Mouse (Mus musculus): ENCODE results near the gene Trim47. TPM values are rescaled to one million over a fixed set of nuclear protein-coding genes. Genes with fewer than 3 reads are reported as not detected.

Gene Trim47
- polyA plus RNA-seq, 1 experiment from 2014 or later, result 7.7 TPM

DNA sequence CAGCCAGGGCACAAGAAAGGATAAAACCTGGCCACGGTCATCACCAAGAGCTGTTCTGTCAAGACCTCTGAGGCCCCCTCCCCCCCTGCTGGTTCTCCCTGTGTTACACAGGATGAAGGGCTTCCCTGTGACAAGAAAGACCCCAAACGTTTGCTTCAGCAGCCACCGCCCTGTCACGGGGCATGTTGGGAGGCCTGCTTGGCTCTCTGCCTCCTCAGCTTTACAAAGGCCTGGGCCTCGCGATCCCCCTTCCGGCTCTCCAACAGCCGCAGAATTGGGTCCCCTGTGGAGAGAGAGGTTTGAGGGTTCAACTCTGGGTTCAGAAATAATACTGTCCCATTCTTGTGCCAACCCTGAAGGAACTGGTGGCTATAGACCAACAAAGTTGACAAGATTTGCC lies 64.5 kb downstream of the Trim47 start:
- Histone ChIP-seq H3K9me3 (no peaks in the 10 kb centered on the region), H3K4me2 (replicated peaks) (no peak overlapping the region), H3K4me3 (no peak overlapping the region), H3K27me3 (no peaks in the 10 kb centered on the region), H3K27ac (replicated peaks) (no peak overlapping the region), H3K9ac (replicated peaks) (no peak overlapping the region), H3K4me1 (no peaks in the 10 kb centered on the region), H3K36me3 (peaks cover 33% of the 10 kb centered on the region)
- ATAC-seq (replicated peaks), result no peak
- 27% methylated on average over 8 of the region's 8 CpGs for WGBS

DNA sequence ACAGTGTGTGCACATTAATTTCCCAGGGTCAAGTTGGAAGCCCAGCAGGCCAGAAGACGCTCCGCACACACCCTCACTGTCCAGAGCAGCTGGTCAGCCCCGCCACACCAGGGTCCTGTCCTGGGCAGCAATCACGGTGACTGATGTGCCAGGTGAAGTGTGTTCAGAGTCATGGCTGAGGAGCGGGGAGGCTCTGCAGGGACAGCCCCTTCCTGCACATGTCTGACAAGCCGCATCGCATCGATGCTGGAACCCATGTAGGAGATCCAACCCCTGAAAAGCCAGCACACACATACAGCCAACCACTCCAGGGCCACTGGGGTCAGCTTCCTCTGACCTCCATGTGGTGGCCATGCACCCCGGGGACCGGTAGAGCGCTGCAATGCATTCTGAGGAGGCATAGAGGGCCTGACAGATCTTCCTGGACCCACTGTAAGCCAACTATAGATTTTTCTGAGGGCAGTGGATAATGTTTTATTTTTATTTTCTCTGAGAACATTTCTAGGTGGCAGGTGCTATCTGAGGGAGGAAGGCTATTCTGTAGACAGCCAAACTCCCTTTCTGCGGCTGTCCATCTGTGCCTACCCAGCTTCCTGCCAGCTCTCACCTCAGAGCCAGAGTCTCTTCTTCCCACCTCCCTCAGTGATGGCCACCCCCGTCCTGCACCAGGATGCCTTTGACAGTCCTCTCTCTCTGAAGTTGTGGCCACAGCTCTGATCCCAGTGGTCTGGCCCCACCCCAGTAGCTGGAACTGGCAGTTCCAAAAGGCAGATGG lies 65.2 kb downstream of the Trim47 start:
- no peak for ATAC-seq (replicated peaks)
- 93% methylated on average over 13 of the region's 13 CpGs for WGBS
- H3K4me1 ChIP-seq, result no peaks in the 10 kb centered on the region
- peaks cover 40% of the 10 kb centered on the region for H3K36me3 ChIP-seq
- H3K9me3 ChIP-seq, result no peaks in the 10 kb centered on the region
- no peaks in the 10 kb centered on the region for H3K27me3 ChIP-seq
- no peak overlapping the region for H3K4me2 ChIP-seq (replicated peaks)
- H3K4me3 ChIP-seq, result no peak overlapping the region
- no peak overlapping the region for H3K9ac ChIP-seq (replicated peaks)
- H3K27ac ChIP-seq (replicated peaks), result no peak overlapping the region

DNA sequence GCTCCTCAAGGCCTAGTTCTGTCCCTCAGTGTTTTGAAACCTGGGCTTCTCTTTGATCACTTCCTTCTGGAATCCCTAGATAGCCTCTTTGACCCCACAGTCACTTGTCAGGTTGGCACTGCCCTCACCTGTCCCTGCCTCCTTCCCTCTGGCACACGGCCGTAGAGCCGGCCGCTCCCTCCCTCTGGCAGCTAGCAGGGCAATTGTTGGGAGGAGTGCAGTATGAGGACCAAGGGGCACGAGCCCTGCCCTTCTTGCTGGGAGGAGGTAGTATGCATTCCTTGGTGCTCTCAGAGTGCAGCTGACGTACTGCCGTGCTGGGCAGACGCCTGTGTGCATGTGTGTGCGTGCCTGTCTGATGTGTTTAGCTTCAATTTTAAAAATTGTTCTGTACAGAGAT lies 66.4 kb downstream of the Trim47 start:
- Histone ChIP-seq H3K36me3 (peaks cover 50% of the 10 kb centered on the region), H3K4me2 (replicated peaks) (no peak overlapping the region), H3K27me3 (no peaks in the 10 kb centered on the region), H3K4me3 (no peak overlapping the region), H3K4me1 (no peaks in the 10 kb centered on the region), H3K9me3 (no peaks in the 10 kb centered on the region), H3K9ac (replicated peaks) (no peak overlapping the region), H3K27ac (replicated peaks) (no peak overlapping the region)
- 93% methylated on average over 9 of the region's 9 CpGs for WGBS
- no peak for ATAC-seq (replicated peaks)

DNA sequence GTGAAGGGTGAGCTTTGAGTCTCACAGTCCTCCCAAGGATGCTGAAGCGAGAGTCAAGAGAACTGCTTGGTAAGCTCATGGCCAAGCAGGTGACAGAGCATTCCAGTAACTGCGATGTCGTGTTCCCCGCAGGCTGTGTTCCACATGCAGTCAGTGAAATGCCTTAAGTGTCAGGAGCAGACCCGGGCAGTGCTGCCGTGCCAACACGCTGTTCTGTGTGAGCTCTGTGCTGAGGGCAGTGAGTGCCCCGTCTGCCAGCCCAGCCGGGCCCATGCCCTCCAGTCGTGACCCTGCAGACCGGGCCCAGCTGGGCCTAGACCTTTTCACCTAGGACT lies 67.4 kb downstream of the Trim47 start:
- H3K36me3 ChIP-seq, result peaks cover 59% of the 10 kb centered on the region
- no peak for ATAC-seq (replicated peaks)

DNA sequence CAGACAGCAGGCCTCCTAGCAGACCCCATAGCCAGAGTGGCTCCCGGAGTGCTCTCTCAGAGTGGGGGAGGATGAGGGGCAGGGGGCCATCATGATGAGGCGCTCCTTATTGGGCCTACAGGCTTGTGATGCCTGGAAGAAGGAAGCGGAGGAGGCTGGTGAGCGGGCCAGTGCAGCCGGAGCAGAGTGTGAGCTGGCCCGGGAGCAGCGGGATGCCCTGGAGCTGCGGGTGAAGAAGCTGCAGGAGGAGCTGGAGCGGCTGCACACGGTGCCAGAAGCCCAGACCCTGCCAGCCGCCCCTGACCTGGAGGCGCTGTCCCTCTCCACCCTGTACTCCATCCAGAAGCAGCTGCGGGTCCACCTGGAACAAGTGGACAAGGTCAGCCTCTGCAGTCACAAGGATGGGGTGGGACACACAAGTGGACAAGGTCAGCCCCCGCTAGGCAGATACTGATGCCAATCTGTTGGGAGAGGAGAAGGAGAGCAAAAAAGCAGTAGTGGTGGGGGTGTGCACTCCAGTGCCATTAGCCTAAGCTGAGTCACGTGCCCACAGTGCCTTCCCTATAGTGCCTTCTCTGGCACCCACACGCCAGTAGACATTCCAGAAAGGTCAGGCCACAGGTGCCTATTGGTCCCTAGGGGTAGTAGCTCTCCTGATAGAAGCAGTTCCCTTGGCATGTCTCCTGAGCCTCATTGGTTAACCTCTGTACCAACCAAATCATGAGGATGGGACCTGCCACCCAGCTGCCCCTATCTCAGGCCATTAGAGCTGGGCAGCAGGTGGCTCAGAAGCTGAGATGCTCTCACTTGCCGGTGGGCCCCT lies 67.9 kb downstream of the Trim47 start:
- no peaks in the 10 kb centered on the region for H3K4me1 ChIP-seq
- 89% methylated on average over 17 of the region's 17 CpGs for WGBS

More for the DNA sequence above, 67.4 kb downstream of the Trim47 start:
- H3K4me3 ChIP-seq, result no peak overlapping the region
- no peak overlapping the region for H3K4me2 ChIP-seq (replicated peaks)
- H3K9ac ChIP-seq (replicated peaks), result no peak overlapping the region
- no peaks in the 10 kb centered on the region for H3K27me3 ChIP-seq
- WGBS, result 94% methylated on average over 11 of the region's 11 CpGs
- H3K4me1 ChIP-seq, result no peaks in the 10 kb centered on the region
- no peak overlapping the region for H3K27ac ChIP-seq (replicated peaks)
- H3K9me3 ChIP-seq, result no peaks in the 10 kb centered on the region

DNA sequence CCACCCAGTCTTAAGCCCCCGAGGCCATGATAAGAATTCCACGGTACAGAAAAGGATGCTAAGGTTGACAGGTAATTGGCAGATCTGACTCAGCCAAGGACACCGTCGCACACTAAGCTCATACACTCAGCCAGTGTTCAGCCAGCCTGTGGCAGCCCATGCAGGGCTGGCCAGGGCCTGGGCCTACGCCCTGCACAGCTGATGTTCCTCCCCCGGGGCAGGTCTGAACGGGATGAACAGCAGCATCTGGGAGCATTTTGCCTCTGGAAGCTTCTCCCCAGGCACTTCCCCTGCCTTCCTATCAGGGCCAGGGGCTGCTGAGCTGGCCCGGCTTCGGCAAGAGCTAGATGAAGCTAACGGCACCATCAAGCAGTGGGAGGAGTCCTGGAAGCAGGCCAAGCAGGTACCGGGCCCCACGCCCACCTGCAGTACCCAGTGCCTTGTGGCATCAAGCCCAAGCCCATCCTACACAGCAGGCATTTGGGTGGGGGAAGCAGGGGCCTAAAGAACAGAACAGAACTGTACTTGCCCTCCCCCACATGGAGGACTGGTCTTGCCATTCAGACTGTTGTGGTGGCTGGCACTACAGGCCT lies 68.9 kb downstream of the Trim47 start:
- no peak overlapping the region for H3K27ac ChIP-seq (replicated peaks)
- no peaks in the 10 kb centered on the region for H3K9me3 ChIP-seq
- no peak for ATAC-seq (replicated peaks)
- H3K4me2 ChIP-seq (replicated peaks), result no peak overlapping the region
- H3K36me3 ChIP-seq, result peaks cover 75% of the 10 kb centered on the region
- no peaks in the 10 kb centered on the region for H3K4me1 ChIP-seq
- H3K9ac ChIP-seq (replicated peaks), result no peak overlapping the region
- H3K27me3 ChIP-seq, result no peaks in the 10 kb centered on the region
- WGBS, result 73% methylated on average over 12 of the region's 12 CpGs
- no peak overlapping the region for H3K4me3 ChIP-seq

More for the DNA sequence above, 67.9 kb downstream of the Trim47 start:
- Histone ChIP-seq H3K9ac (replicated peaks) (no peak overlapping the region), H3K36me3 (peaks cover 65% of the 10 kb centered on the region), H3K4me3 (no peak overlapping the region), H3K4me2 (replicated peaks) (no peak overlapping the region), H3K9me3 (no peaks in the 10 kb centered on the region), H3K27ac (replicated peaks) (no peak overlapping the region), H3K27me3 (no peaks in the 10 kb centered on the region)
- no peak for ATAC-seq (replicated peaks)

DNA sequence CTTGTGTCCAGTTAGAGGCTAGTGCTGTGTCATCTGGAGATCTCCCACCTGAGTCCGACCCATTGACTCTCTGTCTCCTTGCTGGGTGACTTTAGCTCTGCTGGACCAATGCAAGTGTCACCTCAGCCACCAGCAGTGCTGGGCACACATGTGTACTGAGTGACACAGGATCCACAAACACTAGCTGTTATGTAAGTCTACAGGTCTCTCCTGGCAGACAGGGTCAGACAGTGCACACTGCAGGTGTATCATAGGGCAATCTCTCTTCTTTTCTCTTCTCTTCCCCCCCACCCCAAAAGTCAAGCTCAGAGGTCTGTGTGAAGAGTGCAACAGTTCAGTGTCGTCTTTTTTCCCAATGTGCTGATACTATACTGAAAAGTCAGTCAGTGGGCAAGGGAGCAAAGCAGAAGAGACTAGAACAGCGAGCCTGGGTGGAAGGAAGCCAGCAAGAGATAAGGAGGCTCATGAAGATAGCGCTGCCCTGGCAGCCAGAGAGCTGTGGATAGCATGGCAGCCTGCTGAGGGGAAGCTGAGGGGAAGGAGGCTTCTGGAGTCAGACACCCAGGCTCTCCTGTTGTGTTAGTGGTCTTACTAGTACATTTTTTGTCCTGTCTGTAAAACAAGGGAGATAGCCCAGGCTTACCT lies 69.7 kb downstream of the Trim47 start:
- WGBS, result 93% methylated on average over 4 of the region's 4 CpGs
- Histone ChIP-seq H3K4me1 (no peaks in the 10 kb centered on the region), H3K4me2 (replicated peaks) (no peak overlapping the region), H3K36me3 (peaks cover 82% of the 10 kb centered on the region), H3K9me3 (no peaks in the 10 kb centered on the region), H3K27ac (replicated peaks) (no peak overlapping the region), H3K27me3 (no peaks in the 10 kb centered on the region), H3K4me3 (no peak overlapping the region), H3K9ac (replicated peaks) (no peak overlapping the region)
- ATAC-seq (replicated peaks), result no peak

DNA sequence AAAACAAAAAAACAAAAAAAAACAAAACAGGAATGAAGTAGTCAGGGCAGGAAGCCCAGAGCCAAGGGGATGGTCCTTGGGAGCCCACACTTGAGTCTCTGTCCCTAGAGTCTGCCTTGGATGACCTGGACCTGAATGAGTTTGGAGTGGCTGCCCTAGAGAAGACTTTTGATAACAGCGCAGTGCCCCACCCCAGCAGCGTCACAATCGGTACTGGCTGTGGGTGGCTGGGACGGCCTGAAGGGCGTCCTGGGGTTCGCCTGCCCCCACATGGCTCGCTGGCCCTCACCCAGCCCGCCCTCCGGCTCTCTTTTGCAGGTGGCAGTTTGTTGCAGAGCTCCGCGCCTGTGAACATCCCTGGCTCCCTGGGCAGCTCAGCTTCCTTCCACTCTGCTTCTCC lies 71.1 kb downstream of the Trim47 start:
- ATAC-seq (replicated peaks), result no peak
- 94% methylated on average over 11 of the region's 11 CpGs for WGBS
- no peak overlapping the region for H3K4me2 ChIP-seq (replicated peaks)
- H3K36me3 ChIP-seq, result peaks cover 91% of the 10 kb centered on the region
- no peaks in the 10 kb centered on the region for H3K9me3 ChIP-seq
- no peak overlapping the region for H3K9ac ChIP-seq (replicated peaks)
- H3K4me3 ChIP-seq, result no peak overlapping the region
- no peaks in the 10 kb centered on the region for H3K27me3 ChIP-seq
- H3K4me1 ChIP-seq, result no peaks in the 10 kb centered on the region
- H3K27ac ChIP-seq (replicated peaks), result no peak overlapping the region

Other genes starting within 250 kb of the Trim47 start
- 1.2 and 2.5 TPM in 2 replicates for gene Smim5, start 227.2 kb downstream of the Trim47 start, polyA plus RNA-seq (2015; fragmentation: Nextera tagmentation; extraction: Ambion mirVana)
- 0.94 and 1.1 TPM in 2 replicates for gene Smim6, start 215.2 kb downstream of the Trim47 start, polyA plus RNA-seq (2015; fragmentation: Nextera tagmentation; extraction: Ambion mirVana)
- gene Sap30bp, start 193.9 kb downstream of the Trim47 start, polyA plus RNA-seq (2015; fragmentation: Nextera tagmentation; extraction: Ambion mirVana), result 53.3 and 53.6 TPM in 2 replicates
- gene Recql5, start 193.7 kb downstream of the Trim47 start, polyA plus RNA-seq (2015; fragmentation: Nextera tagmentation; extraction: Ambion mirVana), result 24.6 and 29.2 TPM in 2 replicates
- 0.52 and 0.69 TPM in 2 replicates for gene Itgb4, start 152.5 kb downstream of the Trim47 start, polyA plus RNA-seq (2015; fragmentation: Nextera tagmentation; extraction: Ambion mirVana)
- 58.9 and 64.2 TPM in 2 replicates for gene Galk1, start 114.5 kb downstream of the Trim47 start, polyA plus RNA-seq (2015; fragmentation: Nextera tagmentation; extraction: Ambion mirVana)
- 2,534 and 2,591 TPM in 2 replicates for gene H3f3b, start 99.2 kb downstream of the Trim47 start, polyA plus RNA-seq (2015; fragmentation: Nextera tagmentation; extraction: Ambion mirVana)
- 40.4 and 40.8 TPM in 2 replicates for gene Unk, start 96.9 kb downstream of the Trim47 start, polyA plus RNA-seq (2015; fragmentation: Nextera tagmentation; extraction: Ambion mirVana)
- gene Unc13d, start 49.2 kb downstream of the Trim47 start, polyA plus RNA-seq (2015; fragmentation: Nextera tagmentation; extraction: Ambion mirVana), result 0.70 and 0.80 TPM in 2 replicates
- gene Wbp2, start 40.2 kb downstream of the Trim47 start, polyA plus RNA-seq (2015; fragmentation: Nextera tagmentation; extraction: Ambion mirVana), result 138 and 144 TPM in 2 replicates
- gene Trim65, start 3.9 kb upstream of the Trim47 start, polyA plus RNA-seq (2015; fragmentation: Nextera tagmentation; extraction: Ambion mirVana), result 1.6 and 1.9 TPM in 2 replicates
- 77.7 and 78.5 TPM in 2 replicates for gene Mrpl38, start 11.7 kb upstream of the Trim47 start, polyA plus RNA-seq (2015; fragmentation: Nextera tagmentation; extraction: Ambion mirVana)
- gene Fbf1, start 41.0 kb upstream of the Trim47 start, polyA plus RNA-seq (2015; fragmentation: Nextera tagmentation; extraction: Ambion mirVana), result 71.4 and 73.5 TPM in 2 replicates
- 81.5 and 91.7 TPM in 2 replicates for gene Ten1, start 71.6 kb upstream of the Trim47 start, polyA plus RNA-seq (2015; fragmentation: Nextera tagmentation; extraction: Ambion mirVana)
- gene Acox1, start 71.8 kb upstream of the Trim47 start, polyA plus RNA-seq (2015; fragmentation: Nextera tagmentation; extraction: Ambion mirVana), result 51.3 and 54.5 TPM in 2 replicates
- 0.19 and 0.33 TPM in 2 replicates for gene Evpl, start 110.9 kb upstream of the Trim47 start, polyA plus RNA-seq (2015; fragmentation: Nextera tagmentation; extraction: Ambion mirVana)
- 68.9 and 71.5 TPM in 2 replicates for gene Srp68, start 147.0 kb upstream of the Trim47 start, polyA plus RNA-seq (2015; fragmentation: Nextera tagmentation; extraction: Ambion mirVana)
- gene Galr2, start 153.7 kb upstream of the Trim47 start, polyA plus RNA-seq (2015; fragmentation: Nextera tagmentation; extraction: Ambion mirVana), result 0.29 TPM in 1 of 2 replicates, not detected in the other
- 109 and 114 TPM in 2 replicates for gene Exoc7, start 180.0 kb upstream of the Trim47 start, polyA plus RNA-seq (2015; fragmentation: Nextera tagmentation; extraction: Ambion mirVana)
- 9.5 and 14.7 TPM in 2 replicates for gene Foxj1, start 208.2 kb upstream of the Trim47 start, polyA plus RNA-seq (2015; fragmentation: Nextera tagmentation; extraction: Ambion mirVana)

Measured in forebrain, embryonic 15.5 days (tissue).